Mouse (Mus musculus) ES-E14 (cell line): ENCODE data around the gene Slc36a2.

Experiments used
- CHD2 ChIP-seq: IDR thresholded peaks from 2 replicates; pipeline ENCODE4 v1.6.1; 2014; ENCODE audit warnings: mild to moderate bottlenecking, low read depth, low read length, inconsistent platforms
- HCFC1 ChIP-seq: IDR thresholded peaks from 2 replicates; pipeline ENCODE4 v1.6.1; 2012; ENCODE audit warnings: low read length, inconsistent platforms, borderline replicate concordance; ENCODE audit not compliant: insufficient read depth
- ZC3H11A ChIP-seq: IDR thresholded peaks from 2 replicates; pipeline ENCODE4 v1.6.1; 2012; ENCODE audit warnings: low read depth, mild to moderate bottlenecking, inconsistent platforms, low read length, borderline replicate concordance

- TF ChIP-seq HCFC1 (no peak), CHD2 (no peak), ZC3H11A (no peak)
Measured at GRCm38 (mm10) chr11:55184733-55185291, at the start of gene Slc36a2.
